Mouse (Mus musculus): ENCODE measurements at regions not wholly inside any gene's neighbourhood (a gene's known extent, or its start where the extent isn't known, plus 50 kb on each side); places are given as distances from the start of the nearest gene placed in this dataset.

GRCm38 (mm10) chr13:44281796-44282195 lies 447.5 kb upstream of the Jarid2 start:
- H3K4me1 ChIP-seq = peaks cover 16% of the 10 kb centered on the region
- H3K9ac ChIP-seq = no peak overlapping the region
- no peak overlapping the region for H3K4me2 ChIP-seq
- H3K4me3 ChIP-seq (replicated peaks) = no peak overlapping the region
- H3K27me3 ChIP-seq = no peaks in the 10 kb centered on the region
- no peaks in the 10 kb centered on the region for H3K36me3 ChIP-seq
- no peak for ATAC-seq (replicated peaks; ENCODE audit: low FRiP score)
- 63% methylated on average over 6 of the region's 6 CpGs for WGBS
- no peaks in the 10 kb centered on the region for H3K9me3 ChIP-seq (replicated peaks)
- H3K27ac ChIP-seq = no peak overlapping the region

GRCm38 (mm10) chr13:44282306-44282705 lies 447.0 kb upstream of the Jarid2 start:
- Histone ChIP-seq H3K27me3 (no peaks in the 10 kb centered on the region), H3K27ac (0 out of 2 replicates have a peak overlapping the region, but pooled peaks have one; percentile 42), H3K4me2 (no peak overlapping the region), H3K36me3 (no peaks in the 10 kb centered on the region), H3K9ac (no peak overlapping the region), H3K4me1 (peaks cover 16% of the 10 kb centered on the region), H3K9me3 (replicated peaks) (no peaks in the 10 kb centered on the region), H3K4me3 (replicated peaks) (no peak overlapping the region)
- no peak for ATAC-seq (replicated peaks; ENCODE audit: low FRiP score)
- 62% methylated on average over 9 of the region's 9 CpGs for WGBS

- Histone ChIP-seq H3K36me3 (no peaks in the 10 kb centered on the region), H3K27me3 (no peaks in the 10 kb centered on the region), H3K9ac (no peak overlapping the region), H3K4me2 (no peak overlapping the region), H3K9me3 (replicated peaks) (no peaks in the 10 kb centered on the region), H3K4me1 (peaks cover 16% of the 10 kb centered on the region), H3K4me3 (replicated peaks) (no peak overlapping the region), H3K27ac (peak overlapping the region; percentile 42; the same call in 1 of the 2 replicates)
- ATAC-seq (replicated peaks; ENCODE audit: low FRiP score) = no peak
- 65% methylated on average over 16 of the region's 16 CpGs for WGBS
Measured at GRCm38 (mm10) chr13:44282731-44283571, 446.3 kb upstream of the Jarid2 start.

- no peak for ATAC-seq (replicated peaks; ENCODE audit: low FRiP score)
- no peak overlapping the region for H3K4me2 ChIP-seq
- H3K27me3 ChIP-seq = no peaks in the 10 kb centered on the region
- 100% methylated on average over 1 of the region's 1 CpGs for WGBS
- H3K4me1 ChIP-seq = 0 out of 2 replicates have a peak, but pooled peaks cover 9% of the 10 kb centered on the region
- no peaks in the 10 kb centered on the region for H3K36me3 ChIP-seq
- no peak overlapping the region for H3K4me3 ChIP-seq (replicated peaks)
- H3K27ac ChIP-seq = no peak overlapping the region
- no peak overlapping the region for H3K9ac ChIP-seq
- H3K9me3 ChIP-seq (replicated peaks) = 0 out of 2 replicates have a peak, but pooled peaks cover 7% of the 10 kb centered on the region
Measured at GRCm38 (mm10) chr13:44285881-44286280, 443.4 kb upstream of the Jarid2 start.

GRCm38 (mm10) chr13:44290199-44290598 lies 439.1 kb upstream of the Jarid2 start:
- 98% methylated on average over 2 of the region's 2 CpGs for WGBS
- Histone ChIP-seq H3K4me3 (replicated peaks) (no peak overlapping the region), H3K36me3 (no peaks in the 10 kb centered on the region), H3K9ac (no peak overlapping the region), H3K27ac (no peak overlapping the region), H3K9me3 (replicated peaks) (0 out of 2 replicates have a peak, but pooled peaks cover 7% of the 10 kb centered on the region), H3K4me1 (peaks cover 3% of the 10 kb centered on the region; the same call in 1 of the 2 replicates), H3K4me2 (no peak overlapping the region), H3K27me3 (no peaks in the 10 kb centered on the region)
- no peak for ATAC-seq (replicated peaks; ENCODE audit: low FRiP score)

- Histone ChIP-seq H3K36me3 (no peaks in the 10 kb centered on the region), H3K9ac (no peak overlapping the region), H3K9me3 (replicated peaks) (0 out of 2 replicates have a peak, but pooled peaks cover 7% of the 10 kb centered on the region), H3K4me2 (no peak overlapping the region), H3K4me3 (replicated peaks) (no peak overlapping the region), H3K27me3 (no peaks in the 10 kb centered on the region), H3K4me1 (peaks cover 13% of the 10 kb centered on the region; the same call in 1 of the 2 replicates), H3K27ac (no peak overlapping the region)
- 55% methylated on average over 6 of the region's 6 CpGs for WGBS
- ATAC-seq (replicated peaks; ENCODE audit: low FRiP score) = no peak
Measured at GRCm38 (mm10) chr13:44292476-44293056, 436.7 kb upstream of the Jarid2 start.

- Histone ChIP-seq H3K9me3 (replicated peaks) (0 out of 2 replicates have a peak, but pooled peaks cover 7% of the 10 kb centered on the region), H3K36me3 (no peaks in the 10 kb centered on the region), H3K4me2 (no peak overlapping the region), H3K27me3 (no peaks in the 10 kb centered on the region), H3K27ac (no peak overlapping the region; the same call in 1 of the 2 replicates), H3K4me1 (peaks cover 13% of the 10 kb centered on the region; the same call in 1 of the 2 replicates), H3K9ac (no peak overlapping the region), H3K4me3 (replicated peaks) (no peak overlapping the region)
- ATAC-seq (replicated peaks; ENCODE audit: low FRiP score) = no peak
- 73% methylated on average over 15 of the region's 15 CpGs for WGBS
Measured at GRCm38 (mm10) chr13:44293736-44294416, 435.4 kb upstream of the Jarid2 start.

- peak overlapping the region; percentile 1; the same call in 1 of the 2 replicates for H3K27ac ChIP-seq
- no peak for ATAC-seq (replicated peaks; ENCODE audit: low FRiP score)
- H3K27me3 ChIP-seq = no peaks in the 10 kb centered on the region
- H3K9me3 ChIP-seq (replicated peaks) = 0 out of 2 replicates have a peak, but pooled peaks cover 2% of the 10 kb centered on the region
- peaks cover 13% of the 10 kb centered on the region; the same call in 1 of the 2 replicates for H3K4me1 ChIP-seq
- H3K9ac ChIP-seq = no peak overlapping the region
- H3K4me3 ChIP-seq (replicated peaks) = no peak overlapping the region
- no peak overlapping the region for H3K4me2 ChIP-seq
- no peaks in the 10 kb centered on the region for H3K36me3 ChIP-seq
- 42% methylated on average over 10 of the region's 10 CpGs for WGBS
Measured at GRCm38 (mm10) chr13:44295621-44296020, 433.7 kb upstream of the Jarid2 start.

GRCm38 (mm10) chr13:44300611-44301010 lies 428.7 kb upstream of the Jarid2 start:
- Histone ChIP-seq H3K4me3 (replicated peaks) (no peak overlapping the region), H3K9ac (no peak overlapping the region), H3K4me2 (no peak overlapping the region), H3K9me3 (replicated peaks) (no peaks in the 10 kb centered on the region), H3K27me3 (no peaks in the 10 kb centered on the region), H3K27ac (no peak overlapping the region), H3K36me3 (no peaks in the 10 kb centered on the region), H3K4me1 (peaks cover 6% of the 10 kb centered on the region; the same call in 1 of the 2 replicates)
- ATAC-seq (replicated peaks; ENCODE audit: low FRiP score) = no peak
- 81% methylated on average over 10 of the region's 10 CpGs for WGBS

GRCm38 (mm10) chr13:44301215-44301614 lies 428.1 kb upstream of the Jarid2 start:
- no peak overlapping the region for H3K27ac ChIP-seq
- H3K9me3 ChIP-seq (replicated peaks) = no peaks in the 10 kb centered on the region
- ATAC-seq (replicated peaks; ENCODE audit: low FRiP score) = no peak
- no peaks in the 10 kb centered on the region for H3K36me3 ChIP-seq
- H3K4me1 ChIP-seq = no peaks in the 10 kb centered on the region
- no peak overlapping the region for H3K4me2 ChIP-seq
- no peaks in the 10 kb centered on the region for H3K27me3 ChIP-seq
- no peak overlapping the region for H3K4me3 ChIP-seq (replicated peaks)
- H3K9ac ChIP-seq = no peak overlapping the region
- WGBS = 88% methylated on average over 7 of the region's 7 CpGs

GRCm38 (mm10) chr13:44301936-44302335 lies 427.3 kb upstream of the Jarid2 start:
- H3K4me3 ChIP-seq (replicated peaks) = no peak overlapping the region
- no peak overlapping the region for H3K4me2 ChIP-seq
- no peak overlapping the region for H3K9ac ChIP-seq
- H3K27me3 ChIP-seq = no peaks in the 10 kb centered on the region
- H3K36me3 ChIP-seq = no peaks in the 10 kb centered on the region
- ATAC-seq (replicated peaks; ENCODE audit: low FRiP score) = no peak
- H3K27ac ChIP-seq = no peak overlapping the region
- no peaks in the 10 kb centered on the region for H3K4me1 ChIP-seq
- WGBS = 58% methylated on average over 10 of the region's 10 CpGs
- H3K9me3 ChIP-seq (replicated peaks) = no peaks in the 10 kb centered on the region
